ENCODE assay signal across 44 mouse cellular contexts in the genomic region with DNA sequence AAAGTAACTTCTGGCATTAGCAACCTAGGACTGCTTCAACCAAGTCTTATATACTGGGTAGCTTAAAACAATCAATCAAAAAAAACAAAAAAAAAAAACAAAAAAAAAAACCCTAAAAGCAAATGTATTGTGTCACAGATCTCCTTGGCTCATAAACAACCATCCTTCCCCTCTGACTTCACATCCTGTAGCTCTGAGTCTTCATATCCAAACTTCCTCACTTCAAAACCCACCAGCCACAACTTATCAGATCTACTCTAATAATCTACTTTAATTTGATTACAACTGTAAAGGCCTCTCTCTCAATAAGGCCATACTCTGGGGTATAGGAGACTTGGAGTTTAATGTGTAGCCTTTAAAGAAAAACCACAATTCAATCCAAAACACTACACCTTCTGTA. TPM values are rescaled to one million over a fixed set of nuclear protein-coding genes. Genes with fewer than 3 reads are reported as not detected.
A peak's percentile ranks its signal among the peaks of the same experiment; 100 is the strongest.
DNase-seq lines count a peak whose midpoint lies in the region; ATAC-seq lines count a peak whose summit lies in the region.
"Had no signal": no experiment of that assay in that cellular context is flagged by ENCODE, and none has a peak within 500 bp of the region (broad histone marks: within the 10 kb centered on the region; RNA-seq: fewer than 3 reads in every experiment).

No protein-coding gene starts in this region.

- H3K36me3 ChIP-seq in forebrain, embryonic 15.5 days = no peaks in the 10 kb centered on the region

- DNase-seq in 416B (ENCODE audit: low read depth) = peak; percentile 58
- DNase-seq in CD4-positive, CD25-positive, alpha-beta regulatory T cell, adult 2 months (ENCODE audit: low read depth, low spot score) = peak; percentile 40
- no peak for DNase-seq in adipocyte (ENCODE audit: low spot score)
- no peak for DNase-seq in right cerebral cortex, postnatal 4 days
- DNase-seq: adrenal gland, adult 8-10 months; B cell, adult 2 months; cerebellum, adult 8-10 months; cerebellum, postnatal 36 days; embryo, embryonic 11 days; gastrocnemius, postnatal 36 days; heart, postnatal 14 days; kidney, postnatal 36 days; liver, postnatal 0 days; thymus, postnatal 4 days had no signal

- H3K9me3 ChIP-seq in forebrain, embryonic 15.5 days = no peaks in the 10 kb centered on the region
- H3K9me3 ChIP-seq: embryonic facial prominence, embryonic 12.5 days; limb, embryonic 13.5 days; midbrain, embryonic 12.5 days; neural tube, embryonic 12.5 days had no signal

- no peak overlapping the region for H3K9ac ChIP-seq in forebrain, embryonic 15.5 days (replicated peaks)
- H3K9ac ChIP-seq: embryonic facial prominence, embryonic 12.5 days; limb, embryonic 13.5 days; liver, postnatal 0 days; midbrain, embryonic 12.5 days; neural tube, embryonic 12.5 days had no signal

- H3K4me2 ChIP-seq in forebrain, embryonic 15.5 days (replicated peaks) = no peak overlapping the region
- H3K4me2 ChIP-seq: embryonic facial prominence, embryonic 12.5 days; limb, embryonic 13.5 days; liver, embryonic 11.5 days; midbrain, embryonic 12.5 days; neural tube, embryonic 12.5 days had no signal

- no peaks in the 10 kb centered on the region for H3K4me1 ChIP-seq in forebrain, embryonic 15.5 days
- H3K4me1 ChIP-seq: embryonic facial prominence, embryonic 12.5 days; limb, embryonic 13.5 days; midbrain, embryonic 12.5 days; neural tube, embryonic 12.5 days had no signal

- no peaks in the 10 kb centered on the region for H3K27me3 ChIP-seq in forebrain, embryonic 15.5 days
- H3K27me3 ChIP-seq: embryonic facial prominence, embryonic 12.5 days; limb, embryonic 13.5 days; midbrain, embryonic 12.5 days; neural tube, embryonic 12.5 days had no signal

- H3K4me3 ChIP-seq in forebrain, embryonic 15.5 days = no peak overlapping the region
- H3K4me3 ChIP-seq: embryonic facial prominence, embryonic 12.5 days; layer of hippocampus, adult 2 months; limb, embryonic 13.5 days; midbrain, embryonic 12.5 days; myocyte; neural tube, embryonic 12.5 days had no signal

- peak; percentile 45; the same call in 1 of the 2 replicates for ATAC-seq in common myeloid progenitor, adult 5-6 weeks (replicated peaks; ENCODE audit: low read depth, poor library complexity, severe bottlenecking)
- ATAC-seq in megakaryocyte, adult 5-6 weeks (ENCODE audit: poor library complexity, severe bottlenecking) = peak; percentile 66
- ATAC-seq in forebrain, embryonic 15.5 days (replicated peaks) = no peak
- ATAC-seq: forebrain, embryonic 14.5 days; hindbrain, embryonic 16.5 days; intestine, postnatal 0 days; liver, postnatal 0 days had no signal

- no peak overlapping the region for H3K27ac ChIP-seq in forebrain, embryonic 15.5 days (replicated peaks)
- H3K27ac ChIP-seq: embryonic facial prominence, embryonic 12.5 days; layer of hippocampus, adult 2 months; limb, embryonic 13.5 days; macrophage; midbrain, embryonic 12.5 days; neural tube, embryonic 12.5 days had no signal

RNA-seq across cellular contexts. Expression of a gene that starts 41.1 kb away (rescaled TPM):
- not detected in 2 replicates for total RNA-seq in common myeloid progenitor, adult 5-6 weeks (2017)
- total RNA-seq in megakaryocyte, adult 5-6 weeks (2015) = not detected in 2 replicates
- total RNA-seq in megakaryocyte, adult 5-6 weeks (2017) = not detected in 2 replicates
- not detected in 2 replicates for polyA plus RNA-seq in forebrain, embryonic 15.5 days (2015; fragmentation: Nextera tagmentation; extraction: Ambion mirVana)
- total RNA-seq: adrenal gland, adult 8-10 months; adrenal gland, postnatal 4 days; gastrocnemius, adult 18-20 months; gastrocnemius, postnatal 36 days; heart, adult 8-10 months; heart, postnatal 14 days; layer of hippocampus, adult 2 months; layer of hippocampus, postnatal 14 days; left cerebral cortex, adult 8-10 months; left cerebral cortex, postnatal 36 days; midbrain, postnatal 0 days had no signal
- polyA plus RNA-seq: embryonic facial prominence, embryonic 12.5 days; forebrain, embryonic 14.5 days; frontal cortex, adult 2 months; heart, embryonic 14.5 days; hindbrain, embryonic 11.5 days; hindbrain, embryonic 16.5 days; intestine, postnatal 0 days; kidney, embryonic 14.5 days; limb, embryonic 13.5 days; liver, embryonic 11.5 days; liver, postnatal 0 days; lung, embryonic 16.5 days; macrophage; midbrain, embryonic 12.5 days; midbrain, postnatal 0 days; myocyte; neural tube, embryonic 12.5 days; small intestine, adult 2 months; stomach, embryonic 14.5 days; testis, adult 2 months; thymus, postnatal 0 days had no signal

RNA-seq across cellular contexts. Expression of a gene that starts 47.1 kb away (rescaled TPM):
- 98.8 and 105 TPM in 2 replicates for total RNA-seq in common myeloid progenitor, adult 5-6 weeks (2017)
- 57.0 and 66.0 TPM in 2 replicates for total RNA-seq in megakaryocyte, adult 5-6 weeks (2015)
- total RNA-seq in megakaryocyte, adult 5-6 weeks (2017) = 59.2 and 68.4 TPM in 2 replicates
- polyA plus RNA-seq in forebrain, embryonic 15.5 days (2015; fragmentation: Nextera tagmentation; extraction: Ambion mirVana) = 77.8 and 86.8 TPM in 2 replicates

Comparison
In these comparisons a context has a peak if more than half of its experiments do, and no peak if none do; other contexts are left out.
1. DNase-seq: peak in 416B (single experiment) and CD4-positive, CD25-positive, alpha-beta regulatory T cell, adult 2 months (single experiment); none in adipocyte (single experiment) and right cerebral cortex, postnatal 4 days (single experiment).